Mouse (Mus musculus): ENCODE measurements around the gene Sh3bp2.

DNA sequence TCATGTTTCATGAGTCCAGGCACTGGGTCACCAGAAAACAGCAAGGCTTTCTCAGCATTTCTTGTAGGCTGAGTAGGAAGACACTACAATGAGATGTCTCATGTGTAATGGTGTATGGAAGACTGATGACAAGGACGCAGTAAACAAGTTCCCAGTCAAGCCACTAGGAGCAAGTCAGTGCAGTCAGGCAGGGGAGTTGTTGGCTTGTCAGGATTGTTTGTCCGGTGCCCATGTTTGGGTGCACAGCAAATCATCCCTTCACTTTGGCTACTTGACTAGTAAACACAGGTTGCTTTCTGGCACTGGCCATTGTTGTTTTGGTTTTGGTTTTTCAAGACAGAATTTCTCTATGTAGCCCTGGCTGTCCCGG is 36.2 kb upstream of the Sh3bp2 start:
- TF ChIP-seq CTCF (conservative IDR thresholded peaks at IDR 0.05; ENCODE audit: insufficient read depth, insufficient read length, low read depth, low read length) (no peak), POLR2A (IDR thresholded peaks at IDR 0.05; ENCODE audit: low read depth, low read length) (no peak)
